Mouse (Mus musculus) embryonic fibroblast, embryonic 13.5 days (primary cell): ENCODE measurements around the gene Evx2. TPM values are rescaled to one million over a fixed set of nuclear protein-coding genes. Genes with fewer than 3 reads are reported as not detected.

Experiments used
- H3K27ac ChIP-seq: 2 replicates; pipeline ENCODE4 v1.5.1; 2012; ENCODE audit warnings: low read length, control low read depth, inconsistent platforms; ENCODE audit not compliant: insufficient read depth
- H3K4me1 ChIP-seq: 2 replicates; pipeline ENCODE4 v1.6.1; 2011; ENCODE audit warnings: low read length; ENCODE audit not compliant: control insufficient read depth, insufficient read depth
- H3K4me3 ChIP-seq: 2 replicates; pipeline ENCODE4 v1.5.1; 2011; ENCODE audit warnings: mild to moderate bottlenecking, control low read depth, low read length; ENCODE audit not compliant: insufficient read depth
- CTCF ChIP-seq: IDR thresholded peaks from 2 replicates; pipeline ENCODE4 v1.5.1; 2011; ENCODE audit warnings: mild to moderate bottlenecking, control low read depth, low read length, moderate library complexity, borderline replicate concordance; ENCODE audit not compliant: insufficient read depth
- POLR2A ChIP-seq: IDR thresholded peaks from 2 replicates; pipeline ENCODE4 v1.6.1; 2011; ENCODE audit warnings: low read depth, mild to moderate bottlenecking, control low read depth, low read length, moderate library complexity
- polyA plus RNA-seq: library from polyadenylated mRNA; stranded (reverse); fragments of >200 nt; gene quantifications from 2 replicates; pipeline ENCODE4 v1.2.4, GENCODE M21; 2011; ENCODE audit warnings: low read depth; ENCODE audit not compliant: missing spikeins, insufficient read length

Evx2 gene
- polyA plus RNA-seq, 1 experiment = 0.74 TPM

- TF ChIP-seq POLR2A = no peak
- no peak for TF ChIP-seq CTCF
- H3K4me3 ChIP-seq = peak overlapping the region; percentile 28
- H3K4me1 ChIP-seq = no peaks in the 10 kb centered on the region
- peak overlapping the region; percentile 35 for H3K27ac ChIP-seq
These were observed 28.6 kb upstream of the Evx2 start for GRCm38 (mm10) chr2:74687698-74688555.

DNA sequence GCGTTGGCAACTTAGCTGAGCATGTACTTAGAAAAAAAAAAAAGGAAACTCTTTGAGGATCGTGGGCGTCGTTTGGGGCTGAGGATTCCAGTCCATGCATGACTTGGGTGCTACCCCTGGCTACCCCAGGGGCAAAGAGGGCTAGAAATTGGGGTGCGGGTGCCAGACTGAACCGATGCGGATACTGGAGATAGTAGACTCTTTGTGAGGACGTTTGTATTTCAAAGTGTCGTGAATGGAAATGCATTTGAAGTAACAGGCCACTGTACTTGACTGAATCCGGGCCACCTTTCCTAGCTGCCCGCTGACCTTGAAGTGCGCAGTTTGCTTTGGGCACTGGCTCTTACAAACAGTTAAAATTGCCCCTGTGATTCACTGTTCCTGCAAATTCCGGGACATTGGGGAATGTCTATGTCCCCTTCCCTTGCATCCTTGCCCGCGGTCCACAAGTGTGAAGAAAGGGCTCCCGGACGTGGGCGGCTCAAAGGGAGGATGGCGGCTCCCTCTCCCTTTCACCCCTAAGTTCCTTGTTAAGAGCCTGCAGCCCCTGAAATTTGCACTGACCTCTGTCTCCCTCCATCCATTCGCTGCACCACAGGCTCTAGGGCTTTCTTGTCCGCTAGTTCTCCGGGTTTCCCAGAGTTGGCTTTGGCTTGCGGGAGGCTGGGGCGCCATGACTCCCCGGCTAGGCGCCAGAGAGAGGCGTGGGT is 27.8 kb upstream of the Evx2 start:
- Histone ChIP-seq H3K4me3 (peak overlapping the region; percentile 28), H3K27ac (peak overlapping the region; percentile 35), H3K4me1 (no peaks in the 10 kb centered on the region)
- TF ChIP-seq CTCF = no peak
- no peak for TF ChIP-seq POLR2A

DNA sequence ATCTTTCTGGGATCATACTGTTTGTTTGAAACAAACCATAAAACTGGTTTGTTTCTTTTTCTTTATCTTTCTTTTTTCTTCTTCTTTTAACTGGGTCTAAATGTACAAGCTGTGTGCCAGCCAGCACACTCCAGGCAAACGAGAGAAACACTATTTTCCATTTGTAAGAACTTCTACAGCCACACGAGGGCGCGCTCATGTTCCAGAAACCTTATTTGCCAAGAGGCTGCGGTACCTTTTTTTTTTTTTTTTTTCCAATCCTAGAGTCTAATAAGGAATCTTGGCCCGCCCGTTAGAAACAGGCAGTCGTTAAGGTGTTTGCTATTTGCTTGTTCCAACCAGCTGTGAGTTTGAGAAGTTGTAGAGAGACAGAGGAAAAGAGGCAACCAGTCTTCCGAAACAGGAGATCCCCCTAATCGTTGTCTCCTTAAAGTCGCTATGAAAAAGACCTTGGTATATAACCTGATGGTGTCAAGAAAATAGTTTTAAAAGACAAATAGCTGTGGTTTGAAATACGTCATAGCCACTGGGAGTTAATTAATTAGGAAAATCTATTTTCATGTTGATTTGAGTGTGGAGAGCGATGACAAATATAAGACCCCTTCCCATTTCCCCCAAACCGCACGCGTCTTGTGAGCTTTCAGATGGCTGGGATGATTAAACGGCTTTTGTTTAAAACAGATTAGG is 27.1 kb upstream of the Evx2 start:
- Histone ChIP-seq H3K27ac (peak overlapping the region; percentile 35; the same call in 1 of the 2 replicates), H3K4me1 (no peaks in the 10 kb centered on the region), H3K4me3 (peak overlapping the region; percentile 28; the same call in 1 of the 2 replicates)
- TF ChIP-seq POLR2A = no peak
- TF ChIP-seq CTCF = 0 out of 2 replicates have a peak, but pooled peaks have one; percentile 20

DNA sequence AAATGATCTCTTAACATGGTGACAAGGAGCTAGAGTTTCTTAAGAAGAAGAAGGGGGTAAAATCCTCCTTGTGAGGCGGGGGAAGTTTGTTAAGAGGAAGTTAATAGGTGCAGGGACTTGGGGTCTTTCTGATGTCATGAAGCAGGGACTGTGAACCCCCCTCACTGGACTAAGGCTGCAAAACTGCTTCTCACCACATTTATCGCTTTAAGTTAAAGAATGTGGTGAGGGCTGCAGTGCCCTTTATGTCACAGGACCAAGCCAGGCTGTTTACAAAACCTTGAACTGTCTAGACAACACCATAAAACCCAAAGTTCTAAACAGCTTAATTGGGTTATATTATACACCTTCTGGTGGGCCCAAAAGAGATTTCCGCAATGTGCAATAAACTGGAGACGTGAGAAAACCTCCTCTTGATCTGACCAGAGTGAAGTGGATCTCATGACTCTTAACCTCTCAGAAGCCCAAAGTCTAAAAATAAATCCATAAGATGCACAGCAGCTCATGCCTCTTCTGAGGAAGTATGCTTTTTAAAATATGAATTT is 25.8 kb upstream of the Evx2 start:
- H3K4me1 ChIP-seq = no peaks in the 10 kb centered on the region
- no peak overlapping the region for H3K4me3 ChIP-seq
- TF ChIP-seq POLR2A (no peak), CTCF (no peak)
- H3K27ac ChIP-seq = no peak overlapping the region

DNA sequence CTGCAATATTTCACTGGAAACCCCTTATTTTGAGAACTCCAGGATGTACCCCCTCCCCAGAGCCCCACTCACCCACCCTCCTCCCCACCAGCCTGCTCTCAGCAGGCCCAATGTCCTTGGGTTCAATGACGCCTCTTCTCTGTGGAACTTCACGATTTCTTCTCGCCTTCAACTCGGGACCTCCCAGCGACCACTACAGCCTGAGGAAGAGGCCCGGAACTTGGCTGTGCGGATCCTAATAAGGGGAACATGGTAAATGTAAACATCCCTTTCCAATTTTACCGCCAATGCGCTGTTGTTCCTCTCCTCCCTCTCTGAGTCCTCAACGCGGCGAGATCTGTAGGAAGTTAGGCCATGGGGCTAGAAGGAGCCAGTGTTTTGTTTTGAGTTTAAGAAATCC is 24.7 kb upstream of the Evx2 start:
- no peak overlapping the region for H3K27ac ChIP-seq
- TF ChIP-seq CTCF (no peak), POLR2A (no peak)
- H3K4me1 ChIP-seq = no peaks in the 10 kb centered on the region

DNA sequence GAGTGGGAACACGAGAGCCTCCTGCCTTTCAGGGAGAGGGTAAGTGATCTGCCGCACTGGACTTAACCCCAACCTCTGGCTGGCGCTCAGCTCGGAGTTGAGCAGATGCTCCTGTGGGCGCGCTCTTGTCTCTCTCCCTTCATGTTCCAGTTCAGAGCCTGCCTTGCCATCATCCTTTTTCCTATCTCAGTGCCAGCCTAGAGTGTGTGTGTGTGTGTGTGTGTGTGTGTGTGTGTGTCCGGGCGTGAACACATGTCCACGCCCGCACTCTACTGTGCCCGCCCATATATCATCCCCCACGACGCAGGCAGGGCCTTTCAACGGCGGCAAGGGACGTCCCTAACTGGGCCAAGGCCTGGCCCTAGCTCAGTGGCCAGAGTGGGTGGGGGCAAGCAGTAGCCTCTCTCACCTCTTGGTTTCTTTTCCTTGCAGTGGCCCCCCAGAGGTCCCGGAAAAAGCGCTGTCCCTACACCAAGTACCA is 24.2 kb upstream of the Evx2 start:
- Histone ChIP-seq H3K27ac (no peak overlapping the region), H3K4me1 (no peaks in the 10 kb centered on the region), H3K4me3 (peak overlapping the region; percentile 9; the same call in 1 of the 2 replicates)
- TF ChIP-seq CTCF (no peak), POLR2A (0 out of 2 replicates have a peak, but pooled peaks have one; percentile 11)

More for the DNA sequence above, 24.7 kb upstream of the Evx2 start:
- peak overlapping the region; percentile 9; the same call in 1 of the 2 replicates for H3K4me3 ChIP-seq

DNA sequence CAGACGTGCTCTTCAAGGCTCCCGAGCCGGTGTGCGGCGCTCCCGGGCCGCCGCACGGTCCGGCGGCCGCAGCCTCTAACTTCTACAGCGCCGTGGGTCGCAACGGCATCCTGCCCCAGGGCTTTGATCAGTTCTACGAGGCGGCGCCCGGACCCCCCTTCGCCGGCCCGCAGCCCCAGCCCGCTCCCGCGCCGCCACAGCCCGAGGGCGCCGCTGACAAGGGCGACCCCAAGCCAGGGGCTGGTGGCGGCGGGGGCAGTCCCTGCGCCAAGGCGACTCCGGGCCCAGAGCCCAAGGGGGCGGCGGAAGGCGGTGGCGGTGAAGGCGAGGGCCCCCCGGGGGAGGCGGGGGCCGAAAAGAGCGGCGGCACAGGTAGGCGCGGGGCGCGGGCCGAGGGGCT is 23.4 kb upstream of the Evx2 start:
- Histone ChIP-seq H3K27ac (no peak overlapping the region), H3K4me1 (no peaks in the 10 kb centered on the region), H3K4me3 (peak overlapping the region; percentile 8; the same call in 1 of the 2 replicates)
- TF ChIP-seq POLR2A (no peak), CTCF (no peak)

DNA sequence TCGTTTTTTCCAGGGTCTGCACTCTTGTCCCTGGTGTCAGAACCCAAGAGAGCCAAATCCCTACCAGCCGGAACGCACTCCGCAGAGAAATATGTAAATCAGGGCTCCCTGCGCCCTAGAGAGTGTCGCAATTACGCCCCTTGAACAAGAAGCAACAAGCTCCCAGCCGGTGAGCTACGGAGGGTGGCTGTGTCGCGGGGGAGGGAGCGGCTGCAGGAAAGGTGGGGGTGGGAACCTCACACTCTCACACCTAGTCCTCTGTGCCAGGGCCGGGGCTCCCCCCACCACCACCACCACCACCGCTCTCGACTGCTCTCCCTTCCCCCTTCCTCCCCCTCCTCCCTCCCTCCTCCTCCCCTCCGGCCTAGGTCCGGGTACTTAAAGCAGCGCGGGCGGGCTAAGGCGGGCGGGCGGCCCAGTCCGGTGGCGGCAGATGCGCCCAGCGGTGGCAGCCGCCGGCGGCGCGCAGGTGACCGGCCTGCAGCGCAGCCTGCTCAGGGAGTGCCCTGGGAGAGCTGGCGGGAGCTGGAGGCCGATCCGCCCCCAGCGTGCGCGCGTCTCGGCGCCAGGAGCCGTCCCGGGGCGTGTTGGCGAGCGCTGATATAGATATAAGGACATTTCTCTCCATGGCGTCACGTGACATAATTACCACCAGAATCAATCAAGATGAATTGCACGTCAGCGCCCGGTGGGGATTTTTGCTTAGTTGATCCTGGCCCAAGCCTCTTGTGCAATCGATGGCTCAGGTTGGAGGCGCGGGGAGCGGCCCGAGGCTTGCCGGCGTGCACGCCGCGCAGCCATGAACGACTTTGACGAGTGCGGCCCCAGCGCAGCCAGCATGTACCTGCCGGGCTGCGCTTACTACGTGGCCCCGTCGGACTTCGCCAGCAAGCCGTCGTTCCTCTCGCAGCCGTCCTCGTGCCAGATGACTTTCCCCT is 22.5 kb upstream of the Evx2 start:
- Histone ChIP-seq H3K27ac (peak overlapping the region; percentile 0; the same call in 1 of the 2 replicates), H3K4me1 (no peaks in the 10 kb centered on the region), H3K4me3 (peak overlapping the region; percentile 13)
- no peak for TF ChIP-seq CTCF
- TF ChIP-seq POLR2A = no peak
